Mouse (Mus musculus) gastrocnemius, postnatal 25 days (tissue): Measurements from ENCODE around the gene Upf3a. TPM values are rescaled to one million over a fixed set of nuclear protein-coding genes. Genes with fewer than 3 reads are reported as not detected.

Experiments used
- total RNA-seq, 2 experiments: library from RNA; stranded (reverse); gene quantifications; 1 replicate in 1 of 2; 2 replicates in 1 of 2; pipeline ENCODE4 v1.2.3; 2021

Upf3a gene
- total RNA-seq, 2 experiments from 2014 or later, result 8.3 to 9.4 TPM

Other genes with a start within 250 kb of the Upf3a start
- not detected for gene 1700029H14Rik, start 223.2 kb upstream of the Upf3a start, total RNA-seq
- 1 to 10 TPM; 8.4 to 9.4 TPM for gene Rasa3, start 108.0 kb upstream of the Upf3a start, total RNA-seq
- gene Cfap97d2, start 79.7 kb upstream of the Upf3a start, total RNA-seq, result not detected
- gene Cdc16, start 27.9 kb upstream of the Upf3a start, total RNA-seq, result 10 to 100 TPM; 26.9 to 31.0 TPM
- not detected for gene AF366264, start 52.8 kb downstream of the Upf3a start, total RNA-seq
- gene Champ1, start 84.0 kb downstream of the Upf3a start, total RNA-seq, result 1 to 10 TPM; 5.4 to 6.9 TPM
- 1 to 10 TPM; 5.0 to 6.0 TPM for gene Coprs, start 104.7 kb downstream of the Upf3a start, total RNA-seq